Mouse (Mus musculus): ENCODE results near the gene Srrm1. TPM values are rescaled to one million over a fixed set of nuclear protein-coding genes. Genes with fewer than 3 reads are reported as not detected.

Gene Srrm1
- polyA plus RNA-seq, 1 experiment from 2014 or later = 195 TPM

- Histone ChIP-seq H3K27ac (replicated peaks) (no peak overlapping the region), H3K36me3 (peaks cover 29% of the 10 kb centered on the region), H3K4me3 (no peak overlapping the region), H3K4me2 (no peak overlapping the region), H3K9me3 (no peaks in the 10 kb centered on the region), H3K27me3 (no peaks in the 10 kb centered on the region), H3K9ac (no peak overlapping the region), H3K4me1 (replicated peaks) (peaks cover 16% of the 10 kb centered on the region; the same call in 1 of the 2 replicates)
- no peak for ATAC-seq (ENCODE audit: low read depth)
- 65% methylated on average over 17 of the region's 17 CpGs for WGBS
These were observed 39.9 kb downstream of the Srrm1 start for GRCm38 (mm10) chr4:135313111-135313691.

- WGBS = 55% methylated on average over 4 of the region's 4 CpGs
- H3K4me1 ChIP-seq (replicated peaks) = peaks cover 16% of the 10 kb centered on the region; the same call in 1 of the 2 replicates
- ATAC-seq (ENCODE audit: low read depth) = no peak
- no peak overlapping the region for H3K4me3 ChIP-seq
- H3K9me3 ChIP-seq = no peaks in the 10 kb centered on the region
- H3K9ac ChIP-seq = no peak overlapping the region
- no peaks in the 10 kb centered on the region for H3K27me3 ChIP-seq
- no peak overlapping the region for H3K4me2 ChIP-seq
- peaks cover 29% of the 10 kb centered on the region for H3K36me3 ChIP-seq
- no peak overlapping the region for H3K27ac ChIP-seq (replicated peaks)
These were observed 40.4 kb downstream of the Srrm1 start for GRCm38 (mm10) chr4:135312706-135313105.

- ATAC-seq (ENCODE audit: low read depth) = no peak
- WGBS = 85% methylated on average over 8 of the region's 8 CpGs
- H3K36me3 ChIP-seq = peaks cover 12% of the 10 kb centered on the region
- no peak overlapping the region for H3K4me2 ChIP-seq
- no peaks in the 10 kb centered on the region for H3K9me3 ChIP-seq
- no peak overlapping the region for H3K4me3 ChIP-seq
- no peak overlapping the region for H3K27ac ChIP-seq (replicated peaks)
- no peaks in the 10 kb centered on the region for H3K27me3 ChIP-seq
- H3K9ac ChIP-seq = no peak overlapping the region
- peaks cover 26% of the 10 kb centered on the region for H3K4me1 ChIP-seq (replicated peaks)
These were observed 42.8 kb downstream of the Srrm1 start for GRCm38 (mm10) chr4:135310371-135310770.

- Histone ChIP-seq H3K4me2 (no peak overlapping the region), H3K4me3 (no peak overlapping the region), H3K9me3 (no peaks in the 10 kb centered on the region), H3K9ac (no peak overlapping the region), H3K36me3 (peaks cover 5% of the 10 kb centered on the region), H3K4me1 (replicated peaks) (peaks cover 26% of the 10 kb centered on the region), H3K27me3 (no peaks in the 10 kb centered on the region), H3K27ac (replicated peaks) (no peak overlapping the region)
- no peak for ATAC-seq (ENCODE audit: low read depth)
- 65% methylated on average over 5 of the region's 5 CpGs for WGBS
These were observed 43.4 kb downstream of the Srrm1 start for GRCm38 (mm10) chr4:135309726-135310125.

- H3K27me3 ChIP-seq = no peaks in the 10 kb centered on the region
- 71% methylated on average over 9 of the region's 9 CpGs for WGBS
- no peak overlapping the region for H3K9ac ChIP-seq
- no peak overlapping the region for H3K27ac ChIP-seq (replicated peaks)
- H3K4me3 ChIP-seq = no peak overlapping the region
- ATAC-seq (ENCODE audit: low read depth) = no peak
- H3K4me1 ChIP-seq (replicated peaks) = peaks cover 26% of the 10 kb centered on the region
- H3K4me2 ChIP-seq = no peak overlapping the region
- H3K36me3 ChIP-seq = 0 out of 2 replicates have a peak, but pooled peaks cover under 1% of the 10 kb centered on the region
- no peaks in the 10 kb centered on the region for H3K9me3 ChIP-seq
These were observed 43.9 kb downstream of the Srrm1 start for GRCm38 (mm10) chr4:135309112-135309659.

GRCm38 (mm10) chr4:135306971-135307632 lies 46.0 kb downstream of the Srrm1 start:
- 40% methylated on average over 17 of the region's 17 CpGs for WGBS
- no peak overlapping the region for H3K4me3 ChIP-seq
- no peak overlapping the region for H3K27ac ChIP-seq (replicated peaks)

GRCm38 (mm10) chr4:135306533-135306932 lies 46.6 kb downstream of the Srrm1 start:
- ATAC-seq (ENCODE audit: low read depth) = no peak

More at GRCm38 (mm10) chr4:135306971-135307632, 46.0 kb downstream of the Srrm1 start:
- no peaks in the 10 kb centered on the region for H3K36me3 ChIP-seq
- peaks cover 10% of the 10 kb centered on the region for H3K4me1 ChIP-seq (replicated peaks)
- H3K4me2 ChIP-seq = peak overlapping the region; percentile 34
- peak overlapping the region; percentile 43; the same call in 1 of the 2 replicates for H3K9ac ChIP-seq
- H3K9me3 ChIP-seq = no peaks in the 10 kb centered on the region
- ATAC-seq (ENCODE audit: low read depth) = peak; percentile 47; the same call in 1 of the 2 replicates
- H3K27me3 ChIP-seq = no peaks in the 10 kb centered on the region

GRCm38 (mm10) chr4:135302261-135302660 lies 50.9 kb downstream of the Srrm1 start:
- no peak overlapping the region for H3K9ac ChIP-seq
- H3K9me3 ChIP-seq = no peaks in the 10 kb centered on the region
- peaks cover 18% of the 10 kb centered on the region for H3K4me1 ChIP-seq (replicated peaks)
- H3K36me3 ChIP-seq = no peaks in the 10 kb centered on the region
- H3K27ac ChIP-seq (replicated peaks) = no peak overlapping the region
- no peak overlapping the region for H3K4me3 ChIP-seq
- no peak overlapping the region for H3K4me2 ChIP-seq
- no peak for ATAC-seq (ENCODE audit: low read depth)
- WGBS = 79% methylated on average over 10 of the region's 10 CpGs
- H3K27me3 ChIP-seq = no peaks in the 10 kb centered on the region

More at GRCm38 (mm10) chr4:135306533-135306932, 46.6 kb downstream of the Srrm1 start:
- no peaks in the 10 kb centered on the region for H3K27me3 ChIP-seq
- H3K4me1 ChIP-seq (replicated peaks) = peaks cover 10% of the 10 kb centered on the region
- no peaks in the 10 kb centered on the region for H3K36me3 ChIP-seq
- no peak overlapping the region for H3K4me2 ChIP-seq
- H3K4me3 ChIP-seq = no peak overlapping the region
- H3K9ac ChIP-seq = no peak overlapping the region
- H3K27ac ChIP-seq (replicated peaks) = no peak overlapping the region
- no peaks in the 10 kb centered on the region for H3K9me3 ChIP-seq
- WGBS = 59% methylated on average over 4 of the region's 4 CpGs

- Histone ChIP-seq H3K9me3 (no peaks in the 10 kb centered on the region), H3K4me1 (replicated peaks) (peaks cover 11% of the 10 kb centered on the region; the same call in 1 of the 2 replicates), H3K27ac (replicated peaks) (no peak overlapping the region), H3K27me3 (no peaks in the 10 kb centered on the region), H3K9ac (no peak overlapping the region), H3K36me3 (no peaks in the 10 kb centered on the region), H3K4me3 (no peak overlapping the region), H3K4me2 (no peak overlapping the region)
- no peak for ATAC-seq (ENCODE audit: low read depth)
- WGBS = 85% methylated on average over 3 of the region's 3 CpGs
These were observed 52.0 kb downstream of the Srrm1 start for GRCm38 (mm10) chr4:135301166-135301565.

GRCm38 (mm10) chr4:135300248-135301041 lies 52.7 kb downstream of the Srrm1 start:
- Histone ChIP-seq H3K36me3 (no peaks in the 10 kb centered on the region), H3K9me3 (no peaks in the 10 kb centered on the region), H3K4me1 (replicated peaks) (peaks cover 11% of the 10 kb centered on the region; the same call in 1 of the 2 replicates), H3K4me2 (no peak overlapping the region), H3K27ac (replicated peaks) (no peak overlapping the region), H3K9ac (no peak overlapping the region), H3K27me3 (no peaks in the 10 kb centered on the region), H3K4me3 (no peak overlapping the region)
- no peak for ATAC-seq (ENCODE audit: low read depth)
- 91% methylated on average over 26 of the region's 26 CpGs for WGBS

- Histone ChIP-seq H3K9me3 (no peaks in the 10 kb centered on the region), H3K4me3 (no peak overlapping the region), H3K27me3 (no peaks in the 10 kb centered on the region), H3K9ac (no peak overlapping the region), H3K4me2 (no peak overlapping the region), H3K4me1 (replicated peaks) (peaks cover 11% of the 10 kb centered on the region; the same call in 1 of the 2 replicates), H3K36me3 (no peaks in the 10 kb centered on the region), H3K27ac (replicated peaks) (0 out of 2 replicates have a peak overlapping the region, but pooled peaks have one; percentile 18)
- 90% methylated on average over 10 of the region's 10 CpGs for WGBS
- no peak for ATAC-seq (ENCODE audit: low read depth)
These were observed 54.4 kb downstream of the Srrm1 start for GRCm38 (mm10) chr4:135298680-135299079.
